Mouse (Mus musculus): ENCODE measurements around the gene BC049352.

BC049352 gene

GRCm38 (mm10) chr9:45181770-45182169, at the start of gene BC049352:
Gene BC049352 (plus strand): TSS chr9:45182007.
- peak; percentile 77 for DNase-seq

GRCm38 (mm10) chr9:45133484-45134310, 48.1 kb upstream of the BC049352 start:
- peak; percentile 76 for DNase-seq

- no peak for DNase-seq
Observed at GRCm38 (mm10) chr9:45136442-45137169, 45.2 kb upstream of the BC049352 start.

GRCm38 (mm10) chr9:45138191-45139032, 43.4 kb upstream of the BC049352 start, which contains the start of gene Scn4b:
Gene Scn4b (plus strand): TSS chr9:45138395.
- no peak for DNase-seq

GRCm38 (mm10) chr9:45139082-45139481, 42.7 kb upstream of the BC049352 start:
- no peak for DNase-seq

- DNase-seq, result no peak
Observed at GRCm38 (mm10) chr9:45140945-45141344, 40.9 kb upstream of the BC049352 start.

- DNase-seq, result peak; percentile 73
Observed at GRCm38 (mm10) chr9:45142686-45143085, 39.1 kb upstream of the BC049352 start.

GRCm38 (mm10) chr9:45145533-45146266, 36.1 kb upstream of the BC049352 start:
- DNase-seq, result peak; percentile 21

- peak; percentile 81 for DNase-seq
Observed at GRCm38 (mm10) chr9:45146267-45146597, 35.6 kb upstream of the BC049352 start.

- DNase-seq, result no peak
Observed at GRCm38 (mm10) chr9:45150933-45151332, 30.9 kb upstream of the BC049352 start.

GRCm38 (mm10) chr9:45153361-45153760, 28.4 kb upstream of the BC049352 start:
- no peak for DNase-seq

GRCm38 (mm10) chr9:45167903-45168302, 13.9 kb upstream of the BC049352 start:
- DNase-seq, result no peak

GRCm38 (mm10) chr9:45170150-45170549, 11.7 kb upstream of the BC049352 start:
- no peak for DNase-seq

GRCm38 (mm10) chr9:45171073-45171610, 10.7 kb upstream of the BC049352 start:
- no peak for DNase-seq

- no peak for DNase-seq
Observed at GRCm38 (mm10) chr9:45173475-45173874, 8.3 kb upstream of the BC049352 start.

- DNase-seq, result no peak
Observed at GRCm38 (mm10) chr9:45179282-45179681, 2.5 kb upstream of the BC049352 start.

- peak; percentile 50 for DNase-seq
Observed at GRCm38 (mm10) chr9:45182521-45182920, 714 bp downstream of the BC049352 start.

- no peak for DNase-seq
Observed at GRCm38 (mm10) chr9:45183266-45183665, 1.5 kb downstream of the BC049352 start.

GRCm38 (mm10) chr9:45185250-45185649, 3.4 kb downstream of the BC049352 start:
- DNase-seq, result no peak

- DNase-seq, result no peak
Observed at GRCm38 (mm10) chr9:45188570-45189563, 7.1 kb downstream of the BC049352 start.

- DNase-seq, result no peak
Observed at GRCm38 (mm10) chr9:45189661-45190174, 7.9 kb downstream of the BC049352 start.
